Mouse (Mus musculus): ENCODE results near the gene Gipc3. TPM values are rescaled to one million over a fixed set of nuclear protein-coding genes. Genes with fewer than 3 reads are reported as not detected.

Gene Gipc3
- total and polyA plus RNA-seq, 2 experiments from 2014 or later = 0.16 TPM; not detected in 1

DNA sequence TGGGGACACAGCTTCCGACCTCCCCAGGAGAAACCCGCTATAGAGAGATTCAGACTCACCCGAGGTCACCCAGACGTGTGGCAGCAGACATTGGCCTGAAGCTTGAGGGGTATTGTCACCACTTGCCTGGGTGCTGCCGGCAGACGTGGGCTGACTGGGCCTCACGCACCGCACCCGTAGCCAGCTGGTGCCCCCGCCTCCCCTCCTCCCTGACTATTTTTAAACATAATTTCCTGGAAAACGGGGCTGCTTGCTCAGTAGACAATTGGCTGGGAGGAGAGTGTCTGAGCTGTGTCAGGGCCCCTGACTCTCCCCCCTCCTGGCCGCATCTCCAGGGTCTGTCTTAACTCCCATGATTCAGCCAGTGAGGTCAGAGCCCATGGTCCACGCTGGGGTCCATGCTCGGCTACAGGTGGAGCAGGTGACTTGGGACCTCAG is 40.3 kb downstream of the Gipc3 start:
- ATAC-seq = no peak
- 54% methylated on average over 13 of the region's 14 CpGs for WGBS
- peaks cover 4% of the 10 kb centered on the region; the same call in 1 of the 2 replicates for H3K4me1 ChIP-seq (ENCODE audit: insufficient read depth, low read length)
- H3K27ac ChIP-seq = no peak overlapping the region
- no peak overlapping the region for H3K4me2 ChIP-seq (ENCODE audit: low read depth, low read length)
- no peak overlapping the region for H3K9ac ChIP-seq (replicated peaks; ENCODE audit: low read length)
- H3K4me3 ChIP-seq (ENCODE audit: low read length) = no peak overlapping the region
- H3K36me3 ChIP-seq (ENCODE audit: insufficient read depth, low read length) = peaks cover 20% of the 10 kb centered on the region
- no peak for DNase-seq (ENCODE audit: low spot score)
- no peaks in the 10 kb centered on the region for H3K27me3 ChIP-seq (ENCODE audit: insufficient read depth, low read length)
- TF ChIP-seq CTCF (IDR thresholded peaks at IDR 0.05; ENCODE audit: low read depth) = no peak
- H3K9me3 ChIP-seq (ENCODE audit: low read length) = no peaks in the 10 kb centered on the region

DNA sequence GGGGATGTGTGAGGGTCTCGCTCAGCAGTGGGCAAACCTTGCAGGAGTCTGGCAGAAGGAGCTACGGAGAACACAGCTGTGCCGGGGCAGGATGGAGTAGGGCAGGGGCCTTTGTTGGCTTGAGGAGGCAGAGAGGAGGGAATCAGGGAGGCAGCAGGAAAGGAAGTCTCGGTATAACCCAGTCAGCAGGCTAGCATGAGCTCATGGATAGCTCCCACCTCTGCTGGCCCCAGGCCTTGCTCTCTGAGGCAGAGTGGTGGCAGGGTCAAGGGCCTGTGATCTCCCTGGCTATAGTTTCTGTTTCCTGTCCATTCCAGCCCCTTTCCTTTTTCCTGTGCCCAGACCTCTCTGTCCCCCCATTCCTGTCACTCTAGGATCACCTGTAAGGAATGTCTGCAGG is 40.8 kb downstream of the Gipc3 start:
- H3K4me1 ChIP-seq (ENCODE audit: insufficient read depth, low read length) = peaks cover 4% of the 10 kb centered on the region; the same call in 1 of the 2 replicates
- H3K36me3 ChIP-seq (ENCODE audit: insufficient read depth, low read length) = peaks cover 15% of the 10 kb centered on the region
- no peak overlapping the region for H3K27ac ChIP-seq
- ATAC-seq = no peak
- H3K4me3 ChIP-seq (ENCODE audit: low read length) = no peak overlapping the region
- no peak overlapping the region for H3K4me2 ChIP-seq (ENCODE audit: low read depth, low read length)
- no peak for DNase-seq (ENCODE audit: low spot score)
- no peaks in the 10 kb centered on the region for H3K27me3 ChIP-seq (ENCODE audit: insufficient read depth, low read length)
- no peak overlapping the region for H3K9ac ChIP-seq (replicated peaks; ENCODE audit: low read length)
- no peak for TF ChIP-seq CTCF (IDR thresholded peaks at IDR 0.05; ENCODE audit: low read depth)
- no peaks in the 10 kb centered on the region for H3K9me3 ChIP-seq (ENCODE audit: low read length)
- 47% methylated on average over 4 of the region's 4 CpGs for WGBS

DNA sequence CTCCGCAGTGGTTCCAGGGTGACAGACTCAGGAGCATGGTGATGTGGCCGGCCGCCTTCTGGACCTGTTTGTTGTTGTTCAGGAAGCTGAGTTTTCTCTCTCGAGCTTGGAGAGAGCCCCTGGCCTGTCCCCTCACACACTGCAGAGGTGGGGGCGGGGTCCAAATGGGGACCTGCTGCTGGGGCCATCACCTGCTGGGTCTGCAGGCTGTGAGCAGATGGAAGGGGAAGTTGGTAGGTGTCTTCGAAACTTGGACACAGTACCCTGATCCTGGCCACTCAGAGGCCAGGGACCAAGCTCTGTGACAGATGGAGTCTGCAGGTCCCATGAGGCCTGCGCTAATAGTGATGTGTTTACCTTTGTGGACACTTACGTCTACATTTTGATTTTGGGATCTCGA is 41.7 kb downstream of the Gipc3 start:
- Histone ChIP-seq H3K36me3 (ENCODE audit: insufficient read depth, low read length) (peaks cover 5% of the 10 kb centered on the region; the same call in 1 of the 2 replicates), H3K4me2 (ENCODE audit: low read depth, low read length) (no peak overlapping the region), H3K4me3 (ENCODE audit: low read length) (no peak overlapping the region), H3K9ac (replicated peaks; ENCODE audit: low read length) (no peak overlapping the region), H3K27me3 (ENCODE audit: insufficient read depth, low read length) (no peaks in the 10 kb centered on the region), H3K4me1 (ENCODE audit: insufficient read depth, low read length) (peaks cover 4% of the 10 kb centered on the region; the same call in 1 of the 2 replicates), H3K27ac (no peak overlapping the region), H3K9me3 (ENCODE audit: low read length) (no peaks in the 10 kb centered on the region)
- ATAC-seq (no peak), DNase-seq (ENCODE audit: low spot score) (no peak)
- WGBS = 71% methylated on average over 9 of the region's 9 CpGs
- no peak for TF ChIP-seq CTCF (IDR thresholded peaks at IDR 0.05; ENCODE audit: low read depth)

DNA sequence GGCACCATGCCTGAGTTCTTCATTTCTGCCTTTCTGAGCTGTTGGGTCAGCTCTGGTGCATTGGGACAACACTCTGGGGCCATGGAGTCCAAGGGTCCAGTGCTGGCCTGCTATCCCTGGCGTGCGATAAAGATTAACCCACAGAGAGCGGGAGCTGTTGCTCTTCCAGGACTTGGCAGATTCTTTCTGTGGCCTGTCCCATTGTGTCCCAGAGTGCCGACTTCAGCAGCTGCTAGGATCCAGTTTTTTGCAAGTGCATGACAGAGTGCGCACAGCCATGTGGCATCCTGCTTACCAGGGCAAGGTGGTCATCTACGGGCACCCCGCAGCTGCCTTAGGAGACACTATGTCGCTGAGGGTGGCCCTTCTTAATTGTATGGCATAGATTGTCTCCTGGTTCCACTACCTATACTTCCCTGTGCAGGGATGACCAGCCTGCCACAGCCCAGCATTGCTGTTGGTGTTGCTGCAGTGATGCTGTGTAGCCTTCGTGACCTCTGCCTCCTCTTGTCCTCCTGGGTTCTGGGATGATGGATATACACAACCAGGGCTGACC is 42.6 kb downstream of the Gipc3 start:
- Histone ChIP-seq H3K9ac (replicated peaks; ENCODE audit: low read length) (no peak overlapping the region), H3K9me3 (ENCODE audit: low read length) (no peaks in the 10 kb centered on the region), H3K36me3 (ENCODE audit: insufficient read depth, low read length) (no peaks in the 10 kb centered on the region), H3K27me3 (ENCODE audit: insufficient read depth, low read length) (no peaks in the 10 kb centered on the region), H3K27ac (no peak overlapping the region), H3K4me2 (ENCODE audit: low read depth, low read length) (no peak overlapping the region), H3K4me3 (ENCODE audit: low read length) (no peak overlapping the region), H3K4me1 (ENCODE audit: insufficient read depth, low read length) (peaks cover 4% of the 10 kb centered on the region; the same call in 1 of the 2 replicates)
- no peak for DNase-seq (ENCODE audit: low spot score)
- ATAC-seq = no peak
- 72% methylated on average over 9 of the region's 9 CpGs for WGBS
- no peak for TF ChIP-seq CTCF (IDR thresholded peaks at IDR 0.05; ENCODE audit: low read depth)

DNA sequence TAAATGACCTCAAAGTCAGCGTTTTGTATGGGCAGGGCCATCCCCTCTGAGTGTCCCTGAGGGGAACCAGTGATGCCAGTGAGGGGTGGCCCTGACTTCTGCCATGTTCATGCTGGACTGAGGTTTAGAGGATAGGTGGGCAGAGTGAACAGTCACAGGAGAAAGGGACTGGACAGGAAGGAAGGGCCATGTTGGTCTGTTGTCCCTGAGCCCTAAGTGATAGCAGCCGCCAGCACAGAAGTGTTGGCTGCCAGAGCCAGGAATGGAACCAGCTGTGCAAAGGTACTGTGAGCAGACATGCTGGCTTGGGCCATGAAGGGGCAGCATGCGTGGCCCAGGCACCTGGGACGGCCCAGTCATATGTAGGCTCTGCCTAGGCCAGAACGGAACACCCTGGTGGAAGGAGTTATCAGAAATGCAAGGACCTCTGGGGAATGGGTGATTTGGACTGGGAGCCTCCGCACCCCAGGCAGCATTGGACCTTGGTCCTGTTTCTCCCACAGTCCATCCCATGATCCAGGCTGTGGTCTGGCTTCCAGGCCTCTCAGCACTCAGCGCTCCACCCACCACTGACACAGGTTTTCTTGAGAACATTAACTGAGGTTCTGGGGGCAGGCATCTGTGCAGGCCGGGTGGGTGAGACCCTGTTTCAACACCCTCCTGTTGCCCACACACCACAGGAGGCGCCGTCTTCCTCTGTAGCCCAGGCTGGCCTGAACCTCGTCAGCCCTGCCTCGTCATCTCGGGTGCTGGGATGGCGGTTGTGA is 43.3 kb downstream of the Gipc3 start:
- ATAC-seq (no peak), DNase-seq (ENCODE audit: low spot score) (no peak)
- no peak overlapping the region for H3K4me3 ChIP-seq (ENCODE audit: low read length)
- H3K27ac ChIP-seq = no peak overlapping the region
- no peaks in the 10 kb centered on the region for H3K27me3 ChIP-seq (ENCODE audit: insufficient read depth, low read length)
- H3K4me1 ChIP-seq (ENCODE audit: insufficient read depth, low read length) = peaks cover 8% of the 10 kb centered on the region
- no peaks in the 10 kb centered on the region for H3K36me3 ChIP-seq (ENCODE audit: insufficient read depth, low read length)
- no peak for TF ChIP-seq CTCF (IDR thresholded peaks at IDR 0.05; ENCODE audit: low read depth)
- no peak overlapping the region for H3K9ac ChIP-seq (replicated peaks; ENCODE audit: low read length)
- H3K9me3 ChIP-seq (ENCODE audit: low read length) = no peaks in the 10 kb centered on the region
- WGBS = 84% methylated on average over 14 of the region's 14 CpGs
- no peak overlapping the region for H3K4me2 ChIP-seq (ENCODE audit: low read depth, low read length)

DNA sequence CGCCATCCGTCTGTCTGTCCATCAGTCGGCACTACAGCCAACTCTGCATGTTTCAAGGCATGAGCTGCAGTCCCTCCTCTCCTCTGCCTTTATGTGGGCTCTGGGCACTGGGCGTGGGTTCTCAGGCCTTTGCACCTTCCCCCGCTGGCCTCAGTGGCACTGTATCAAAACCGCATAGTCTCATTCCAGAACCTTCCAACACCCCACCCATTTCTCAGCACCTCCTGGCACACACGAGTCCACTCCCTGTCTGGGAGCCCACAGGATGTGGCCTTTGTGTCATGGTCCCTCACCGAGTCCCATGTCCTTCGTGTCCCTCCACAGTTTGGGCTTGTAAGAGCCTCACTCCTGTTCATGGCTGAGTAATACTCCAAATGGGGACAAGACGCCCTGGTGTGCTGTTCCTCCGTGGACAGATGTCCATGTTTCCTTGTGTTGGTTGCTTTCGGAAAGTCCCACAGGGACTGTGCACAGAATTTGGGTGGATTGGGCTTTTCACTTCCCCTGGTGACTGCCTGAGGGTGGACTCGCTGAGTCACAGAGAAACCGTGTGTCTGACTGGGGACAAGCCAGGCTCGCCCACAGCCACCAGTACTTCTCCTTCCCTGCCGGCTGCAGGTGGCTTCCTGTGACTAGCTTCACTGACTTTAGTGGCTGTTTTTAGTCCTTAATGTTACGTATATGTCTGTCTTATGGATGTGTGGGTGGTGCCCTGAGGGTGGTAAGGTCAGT is 44.5 kb downstream of the Gipc3 start:
- no peaks in the 10 kb centered on the region for H3K27me3 ChIP-seq (ENCODE audit: insufficient read depth, low read length)
- peaks cover 19% of the 10 kb centered on the region for H3K4me1 ChIP-seq (ENCODE audit: insufficient read depth, low read length)
- ATAC-seq (no peak), DNase-seq (ENCODE audit: low spot score) (no peak)
- no peaks in the 10 kb centered on the region for H3K36me3 ChIP-seq (ENCODE audit: insufficient read depth, low read length)
- H3K4me3 ChIP-seq (ENCODE audit: low read length) = no peak overlapping the region
- no peak overlapping the region for H3K4me2 ChIP-seq (ENCODE audit: low read depth, low read length)
- H3K9ac ChIP-seq (replicated peaks; ENCODE audit: low read length) = no peak overlapping the region
- 92% methylated on average over 17 of the region's 17 CpGs for WGBS
- TF ChIP-seq CTCF (IDR thresholded peaks at IDR 0.05; ENCODE audit: low read depth) = no peak
- H3K27ac ChIP-seq = no peak overlapping the region
- no peaks in the 10 kb centered on the region for H3K9me3 ChIP-seq (ENCODE audit: low read length)

All from hindbrain, postnatal 0 days (tissue).